Mouse (Mus musculus): ENCODE results near the gene Napepld.
"Not testable (repeated sequence)": the region's sequence is repeated elsewhere in the genome, so short reads cannot be mapped to it uniquely, and the experiment has no call there.

Gene Napepld

GRCm38 (mm10) chr5:21701351-21702008, at the start of gene Napepld:
Gene Napepld (minus strand): TSS chr5:21701396.
- DNase-seq (ENCODE audit: low spot score in 2 of 2), result peak; percentile 98 to 99

GRCm38 (mm10) chr5:21745966-21746365, 44.8 kb upstream of the Napepld start:
- no peak for DNase-seq (ENCODE audit: low spot score in 2 of 2)

GRCm38 (mm10) chr5:21744651-21745050, 43.5 kb upstream of the Napepld start:
- DNase-seq (ENCODE audit: low spot score in 2 of 2), result no peak

GRCm38 (mm10) chr5:21743606-21744005, 42.4 kb upstream of the Napepld start:
- no peak for DNase-seq (ENCODE audit: low spot score in 2 of 2)

- DNase-seq (ENCODE audit: low spot score in 2 of 2), result no peak
Measured at GRCm38 (mm10) chr5:21739881-21740280, 38.7 kb upstream of the Napepld start.

- DNase-seq (ENCODE audit: low spot score in 2 of 2), result no peak
Measured at GRCm38 (mm10) chr5:21739120-21739519, 37.9 kb upstream of the Napepld start.

- DNase-seq (ENCODE audit: low spot score in 2 of 2), result no peak
Measured at GRCm38 (mm10) chr5:21737620-21738019, 36.4 kb upstream of the Napepld start.

- peak; percentile 84 to 89 for DNase-seq (ENCODE audit: low spot score in 2 of 2)
Measured at GRCm38 (mm10) chr5:21736956-21737585, 35.9 kb upstream of the Napepld start, which contains the start of gene Pmpcb. Gene Pmpcb (plus strand): TSS chr5:21737141.

GRCm38 (mm10) chr5:21736046-21736445, 34.9 kb upstream of the Napepld start:
- DNase-seq (ENCODE audit: low spot score in 2 of 2), result no peak

- DNase-seq (ENCODE audit: low spot score in 2 of 2), result peak; percentile 46 to 77
Measured at GRCm38 (mm10) chr5:21735584-21735983, 34.4 kb upstream of the Napepld start.

GRCm38 (mm10) chr5:21735100-21735499, 33.9 kb upstream of the Napepld start:
- DNase-seq (ENCODE audit: low spot score in 2 of 2), result no peak

GRCm38 (mm10) chr5:21732930-21733329, 31.7 kb upstream of the Napepld start:
- DNase-seq (ENCODE audit: low spot score in 2 of 2), result no peak

GRCm38 (mm10) chr5:21732177-21732911, 31.1 kb upstream of the Napepld start:
- no peak for DNase-seq (ENCODE audit: low spot score in 2 of 2)

- no peak for DNase-seq (ENCODE audit: low spot score in 2 of 2)
Measured at GRCm38 (mm10) chr5:21729107-21729506, 27.9 kb upstream of the Napepld start.

GRCm38 (mm10) chr5:21724872-21725271, 23.7 kb upstream of the Napepld start:
- no peak for DNase-seq (ENCODE audit: low spot score in 2 of 2)

GRCm38 (mm10) chr5:21724427-21724826, 23.2 kb upstream of the Napepld start:
- DNase-seq (ENCODE audit: low spot score in 2 of 2), result no peak

GRCm38 (mm10) chr5:21719209-21719608, 18.0 kb upstream of the Napepld start:
- no peak for DNase-seq (ENCODE audit: low spot score in 2 of 2)

- DNase-seq (ENCODE audit: low spot score in 2 of 2), result no peak
Measured at GRCm38 (mm10) chr5:21718546-21718945, 17.4 kb upstream of the Napepld start.

GRCm38 (mm10) chr5:21717165-21717715, 16.0 kb upstream of the Napepld start:
- DNase-seq (ENCODE audit: low spot score in 2 of 2), result no peak

- no peak for DNase-seq (ENCODE audit: low spot score in 2 of 2)
Measured at GRCm38 (mm10) chr5:21714447-21714846, 13.3 kb upstream of the Napepld start.

GRCm38 (mm10) chr5:21712127-21712715, 11.0 kb upstream of the Napepld start:
- DNase-seq (ENCODE audit: low spot score in 2 of 2), result no peak

GRCm38 (mm10) chr5:21708011-21708410, 6.8 kb upstream of the Napepld start:
- DNase-seq (ENCODE audit: low spot score in 2 of 2), result not testable (repeated sequence)
